Mouse (Mus musculus): Measurements from ENCODE around the gene Gpc3. TPM values are rescaled to one million over a fixed set of nuclear protein-coding genes. Genes with fewer than 3 reads are reported as not detected.

The Gpc3 gene
- polyA plus RNA-seq (2014; fragmentation: Nextera tagmentation; extraction: Ambion mirVana), result 634 and 708 TPM in 2 replicates

- Histone ChIP-seq H3K9ac (ENCODE audit: low read length) (peak within 1 kb of the TSS; percentile 64), H3K4me2 (ENCODE audit: low read length) (peak within 1 kb of the TSS; percentile 55), H3K4me1 (replicated peaks; ENCODE audit: control insufficient read depth, insufficient read depth, low read length) (peaks cover 11% of the 10 kb centered on the region), H3K9me3 (ENCODE audit: control insufficient read depth, low read length) (no peaks in the 10 kb centered on the region), H3K27me3 (replicated peaks; ENCODE audit: control insufficient read depth, insufficient read depth, low read length) (0 out of 2 replicates have a peak, but pooled peaks cover 2% of the 10 kb centered on the region), H3K4me3 (ENCODE audit: low read depth, low read length) (peak within 1 kb of the TSS; percentile 55), H3K27ac (ENCODE audit: low read depth) (peak within 1 kb of the TSS; percentile 79), H3K36me3 (ENCODE audit: control insufficient read depth, insufficient read depth, low read length) (no peaks in the 10 kb centered on the region)
- ATAC-seq (replicated peaks; ENCODE audit: low FRiP score, low TSS enrichment, low read depth) (peak; percentile 76), DNase-seq (ENCODE audit: low spot score) (peak; percentile 92)
- WGBS, result 17% methylated on average over 47 of the region's 48 CpGs
Measured at GRCm38 (mm10) chrX:52613328-52614030, at the start of gene Gpc3. TSS of gene Gpc3 (minus strand) at chrX:52613950.

- 23% methylated on average over 10 of the region's 10 CpGs for WGBS
Measured at GRCm38 (mm10) chrX:52651975-52652374, 38.2 kb upstream of the Gpc3 start.

GRCm38 (mm10) chrX:52651472-52651948, 37.8 kb upstream of the Gpc3 start:
- Histone ChIP-seq H3K4me2 (ENCODE audit: low read length) (peak overlapping the region; percentile 20; the same call in 1 of the 2 replicates), H3K27me3 (replicated peaks; ENCODE audit: control insufficient read depth, insufficient read depth, low read length) (no peaks in the 10 kb centered on the region), H3K36me3 (ENCODE audit: control insufficient read depth, insufficient read depth, low read length) (no peaks in the 10 kb centered on the region), H3K9ac (ENCODE audit: low read length) (no peak overlapping the region), H3K27ac (ENCODE audit: low read depth) (peak overlapping the region; percentile 87), H3K4me3 (ENCODE audit: low read depth, low read length) (no peak overlapping the region), H3K9me3 (ENCODE audit: control insufficient read depth, low read length) (no peaks in the 10 kb centered on the region), H3K4me1 (replicated peaks; ENCODE audit: control insufficient read depth, insufficient read depth, low read length) (no peaks in the 10 kb centered on the region; the same call in 1 of the 2 replicates)
- DNase-seq (ENCODE audit: low spot score) (peak; percentile 63), ATAC-seq (replicated peaks; ENCODE audit: low FRiP score, low TSS enrichment, low read depth) (peak; percentile 77; the same call in 1 of the 2 replicates)
- 29% methylated on average over 9 of the region's 9 CpGs for WGBS

More at GRCm38 (mm10) chrX:52651975-52652374, 38.2 kb upstream of the Gpc3 start:
- peak; percentile 65 for DNase-seq (ENCODE audit: low spot score)
- H3K27me3 ChIP-seq (replicated peaks; ENCODE audit: control insufficient read depth, insufficient read depth, low read length), result no peaks in the 10 kb centered on the region
- H3K36me3 ChIP-seq (ENCODE audit: control insufficient read depth, insufficient read depth, low read length), result no peaks in the 10 kb centered on the region
- peak overlapping the region; percentile 87 for H3K27ac ChIP-seq (ENCODE audit: low read depth)
- peak overlapping the region; percentile 20; the same call in 1 of the 2 replicates for H3K4me2 ChIP-seq (ENCODE audit: low read length)
- peak; percentile 60; the same call in 1 of the 2 replicates for ATAC-seq (replicated peaks; ENCODE audit: low FRiP score, low TSS enrichment, low read depth)
- no peak overlapping the region for H3K4me3 ChIP-seq (ENCODE audit: low read depth, low read length)
- no peaks in the 10 kb centered on the region; the same call in 1 of the 2 replicates for H3K4me1 ChIP-seq (replicated peaks; ENCODE audit: control insufficient read depth, insufficient read depth, low read length)
- H3K9ac ChIP-seq (ENCODE audit: low read length), result no peak overlapping the region
- H3K9me3 ChIP-seq (ENCODE audit: control insufficient read depth, low read length), result no peaks in the 10 kb centered on the region

DNA sequence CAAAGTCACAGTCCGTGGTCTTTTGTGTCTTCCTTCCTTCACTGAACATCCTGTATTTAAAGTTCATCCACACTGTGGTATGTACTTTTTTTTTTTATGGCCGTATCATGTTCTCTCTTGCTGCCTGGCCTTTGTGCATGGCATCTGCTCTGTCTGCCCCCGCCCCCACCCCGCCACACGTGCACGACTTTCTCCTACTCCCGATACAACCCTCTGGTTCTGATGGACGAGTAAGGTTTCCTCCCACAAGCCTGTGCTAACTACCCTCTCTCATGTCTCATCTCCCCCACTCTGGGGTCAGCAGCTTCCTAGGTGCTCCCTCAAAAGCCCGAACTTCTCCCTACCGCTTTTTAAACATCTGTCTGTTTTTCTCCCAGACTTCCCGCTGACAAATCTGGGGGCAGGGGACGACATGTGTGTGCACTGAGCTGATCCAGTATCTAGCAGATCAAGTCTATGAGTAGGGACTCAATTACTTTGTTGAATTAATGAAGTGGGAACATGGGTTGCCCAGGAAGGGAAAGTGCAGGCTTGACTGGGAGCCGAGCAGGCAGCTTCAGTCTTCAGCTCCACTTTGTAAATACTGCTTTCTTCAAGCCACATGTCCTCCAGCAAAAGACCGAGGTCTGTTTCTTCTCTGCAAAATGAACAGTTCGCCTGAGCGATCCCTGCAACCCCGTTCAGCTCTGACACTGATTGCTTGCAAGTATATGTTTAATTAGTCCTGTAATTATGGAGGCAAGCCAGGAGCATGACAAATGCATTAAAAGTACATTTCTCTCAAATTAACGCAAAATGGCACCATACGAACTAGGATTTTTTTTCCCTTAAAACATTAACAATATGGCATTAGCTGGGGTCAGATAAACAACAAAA, 35.4 kb upstream of the Gpc3 start:
- Histone ChIP-seq H3K27me3 (replicated peaks; ENCODE audit: control insufficient read depth, insufficient read depth, low read length) (no peaks in the 10 kb centered on the region), H3K27ac (ENCODE audit: low read depth) (peak overlapping the region; percentile 69), H3K9ac (ENCODE audit: low read length) (no peak overlapping the region), H3K4me2 (ENCODE audit: low read length) (peak overlapping the region; percentile 35), H3K4me1 (replicated peaks; ENCODE audit: control insufficient read depth, insufficient read depth, low read length) (no peaks in the 10 kb centered on the region; the same call in 1 of the 2 replicates), H3K9me3 (ENCODE audit: control insufficient read depth, low read length) (no peaks in the 10 kb centered on the region), H3K36me3 (ENCODE audit: control insufficient read depth, insufficient read depth, low read length) (no peaks in the 10 kb centered on the region), H3K4me3 (ENCODE audit: low read depth, low read length) (no peak overlapping the region)
- WGBS, result 24% methylated on average over 19 of the region's 19 CpGs
- ATAC-seq (replicated peaks; ENCODE audit: low FRiP score, low TSS enrichment, low read depth) (no peak), DNase-seq (ENCODE audit: low spot score) (no peak)

- WGBS, result 52% methylated on average over 7 of the region's 7 CpGs
- Histone ChIP-seq H3K36me3 (ENCODE audit: control insufficient read depth, insufficient read depth, low read length) (no peaks in the 10 kb centered on the region), H3K9ac (ENCODE audit: low read length) (no peak overlapping the region), H3K27ac (ENCODE audit: low read depth) (no peak overlapping the region), H3K4me3 (ENCODE audit: low read depth, low read length) (no peak overlapping the region), H3K27me3 (replicated peaks; ENCODE audit: control insufficient read depth, insufficient read depth, low read length) (no peaks in the 10 kb centered on the region), H3K4me2 (ENCODE audit: low read length) (no peak overlapping the region), H3K9me3 (ENCODE audit: control insufficient read depth, low read length) (no peaks in the 10 kb centered on the region), H3K4me1 (replicated peaks; ENCODE audit: control insufficient read depth, insufficient read depth, low read length) (no peaks in the 10 kb centered on the region; the same call in 1 of the 2 replicates)
- no peak for ATAC-seq (replicated peaks; ENCODE audit: low FRiP score, low TSS enrichment, low read depth)
- no peak for DNase-seq (ENCODE audit: low spot score)
Measured at GRCm38 (mm10) chrX:52644393-52644792, 30.6 kb upstream of the Gpc3 start.

GRCm38 (mm10) chrX:52643350-52643749, 29.6 kb upstream of the Gpc3 start:
- ATAC-seq (replicated peaks; ENCODE audit: low FRiP score, low TSS enrichment, low read depth) (no peak), DNase-seq (ENCODE audit: low spot score) (no peak)
- Histone ChIP-seq H3K27me3 (replicated peaks; ENCODE audit: control insufficient read depth, insufficient read depth, low read length) (no peaks in the 10 kb centered on the region), H3K4me2 (ENCODE audit: low read length) (no peak overlapping the region), H3K27ac (ENCODE audit: low read depth) (no peak overlapping the region), H3K36me3 (ENCODE audit: control insufficient read depth, insufficient read depth, low read length) (no peaks in the 10 kb centered on the region), H3K9ac (ENCODE audit: low read length) (no peak overlapping the region), H3K9me3 (ENCODE audit: control insufficient read depth, low read length) (no peaks in the 10 kb centered on the region), H3K4me3 (ENCODE audit: low read depth, low read length) (no peak overlapping the region), H3K4me1 (replicated peaks; ENCODE audit: control insufficient read depth, insufficient read depth, low read length) (no peaks in the 10 kb centered on the region; the same call in 1 of the 2 replicates)
- 34% methylated on average over 2 of the region's 2 CpGs for WGBS

- Histone ChIP-seq H3K9me3 (ENCODE audit: control insufficient read depth, low read length) (no peaks in the 10 kb centered on the region), H3K4me1 (replicated peaks; ENCODE audit: control insufficient read depth, insufficient read depth, low read length) (no peaks in the 10 kb centered on the region; the same call in 1 of the 2 replicates), H3K4me2 (ENCODE audit: low read length) (no peak overlapping the region), H3K27ac (ENCODE audit: low read depth) (no peak overlapping the region), H3K36me3 (ENCODE audit: control insufficient read depth, insufficient read depth, low read length) (no peaks in the 10 kb centered on the region), H3K9ac (ENCODE audit: low read length) (no peak overlapping the region), H3K27me3 (replicated peaks; ENCODE audit: control insufficient read depth, insufficient read depth, low read length) (no peaks in the 10 kb centered on the region), H3K4me3 (ENCODE audit: low read depth, low read length) (no peak overlapping the region)
- 93% methylated on average over 2 of the region's 2 CpGs for WGBS
- DNase-seq (ENCODE audit: low spot score) (no peak), ATAC-seq (replicated peaks; ENCODE audit: low FRiP score, low TSS enrichment, low read depth) (no peak)
Measured at GRCm38 (mm10) chrX:52642126-52642525, 28.4 kb upstream of the Gpc3 start.

DNA sequence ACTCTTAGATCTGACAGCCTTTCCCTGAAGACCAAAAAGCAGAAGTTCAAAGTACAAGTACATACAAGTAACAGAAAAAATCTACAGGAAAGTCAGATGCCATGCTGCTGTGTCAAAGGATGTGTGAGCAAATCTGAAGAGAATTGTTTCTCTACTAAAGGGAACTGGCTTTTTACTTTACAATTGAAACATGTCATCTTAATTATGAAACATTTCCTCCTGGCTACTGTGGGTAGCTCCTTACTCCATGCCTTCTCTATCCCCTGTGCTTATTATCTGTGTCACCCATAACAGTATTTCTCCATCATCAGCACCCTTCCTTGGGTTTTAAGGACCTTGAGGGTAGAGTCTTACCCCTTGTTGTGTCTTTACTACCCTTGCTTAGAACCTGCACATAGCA, 23.7 kb upstream of the Gpc3 start:
- Histone ChIP-seq H3K4me1 (replicated peaks; ENCODE audit: control insufficient read depth, insufficient read depth, low read length) (no peaks in the 10 kb centered on the region), H3K4me2 (ENCODE audit: low read length) (no peak overlapping the region), H3K9ac (ENCODE audit: low read length) (no peak overlapping the region), H3K27ac (ENCODE audit: low read depth) (no peak overlapping the region), H3K4me3 (ENCODE audit: low read depth, low read length) (no peak overlapping the region), H3K36me3 (ENCODE audit: control insufficient read depth, insufficient read depth, low read length) (no peaks in the 10 kb centered on the region), H3K27me3 (replicated peaks; ENCODE audit: control insufficient read depth, insufficient read depth, low read length) (no peaks in the 10 kb centered on the region), H3K9me3 (ENCODE audit: control insufficient read depth, low read length) (no peaks in the 10 kb centered on the region)
- ATAC-seq (replicated peaks; ENCODE audit: low FRiP score, low TSS enrichment, low read depth), result no peak
- no peak for DNase-seq (ENCODE audit: low spot score)

All from intestine, embryonic 14.5 days (tissue).